Mouse (Mus musculus) lung, embryonic 15.5 days (tissue): ENCODE data around the gene Zbtb20. TPM values are rescaled to one million over a fixed set of nuclear protein-coding genes. Genes with fewer than 3 reads are reported as not detected.

ENCODE experiments used
- ATAC-seq: fragments of 200-750 bp; cut with Nextera tagmentation; 2 replicates; pipeline ENCODE4 v1.8.0; 2017; ENCODE audit warnings: moderate number of reproducible peaks, borderline replicate concordance; ENCODE audit not compliant: low FRiP score, low TSS enrichment; ENCODE audit errors: extremely low read depth
- H3K27ac ChIP-seq: fragments of 300-500 bp; sonication (generic); 2 replicates; pipeline ENCODE4 v1.5.1; 2015; ENCODE audit warnings: moderate library complexity, mild to moderate bottlenecking, inconsistent platforms
- H3K27me3 ChIP-seq: fragments of 300-500 bp; sonication (generic); 2 replicates; pipeline ENCODE4 v1.6.1; 2015; ENCODE audit warnings: inconsistent platforms
- H3K36me3 ChIP-seq: fragments of 300-500 bp; sonication (generic); 2 replicates; pipeline ENCODE4 v1.6.1; 2015; ENCODE audit warnings: inconsistent platforms
- H3K4me1 ChIP-seq: fragments of 300-500 bp; sonication (generic); 2 replicates; pipeline ENCODE4 v1.6.1; 2015; ENCODE audit warnings: inconsistent platforms
- H3K4me2 ChIP-seq: fragments of 300-500 bp; sonication (generic); 2 replicates; pipeline ENCODE4 v1.6.1; 2015; ENCODE audit warnings: inconsistent platforms, mild to moderate bottlenecking, moderate library complexity
- H3K4me3 ChIP-seq: fragments of 300-500 bp; sonication (generic); 2 replicates; pipeline ENCODE4 v1.5.1; 2015; ENCODE audit warnings: mild to moderate bottlenecking, inconsistent platforms
- H3K9ac ChIP-seq: fragments of 300-500 bp; sonication (generic); 2 replicates; pipeline ENCODE4 v1.6.1; 2015; ENCODE audit warnings: inconsistent platforms
- H3K9me3 ChIP-seq: fragments of 300-500 bp; sonication (generic); 2 replicates; pipeline ENCODE4 v1.6.1; 2016; ENCODE audit warnings: inconsistent platforms
- WGBS: fragments of 180-500 bp; shearing (Covaris S2); methylation state at CpG from one replicate; pipeline ENCODE4 v1.1.7; 2015; 5-methylcytosine and 5-hydroxymethylcytosine counted together
- polyA plus RNA-seq: library from polyadenylated mRNA; unstranded; fragments of >200 nt; fragmentation: Nextera tagmentation; extraction: Ambion mirVana; gene quantifications from 2 replicates; pipeline ENCODE4 v1.2.1, GENCODE M21; 2015

Zbtb20 gene
- polyA plus RNA-seq, 1 experiment from 2014 or later = 22.1 TPM

DNA sequence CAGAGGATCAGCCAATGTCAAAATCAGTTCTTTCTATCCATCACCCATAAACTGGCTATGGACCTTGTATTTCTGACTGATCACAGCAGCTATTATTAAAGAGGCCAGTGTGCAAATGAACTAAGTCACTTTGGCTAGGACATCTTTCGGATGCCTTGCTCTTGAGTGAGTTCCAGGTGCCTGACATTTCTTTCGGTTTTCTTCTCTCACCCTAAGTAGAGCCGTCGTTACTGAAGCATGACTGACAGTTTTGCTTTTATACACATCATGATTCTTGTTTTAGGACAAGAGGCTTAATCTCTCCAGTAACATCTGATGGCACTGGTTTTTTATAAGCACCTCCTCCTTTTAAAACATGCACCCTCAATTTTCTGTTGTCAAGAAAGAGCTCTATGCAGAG is 625.6 kb downstream of the Zbtb20 start:
- H3K27me3 ChIP-seq = no peaks in the 10 kb centered on the region
- no peak overlapping the region for H3K4me2 ChIP-seq
- no peaks in the 10 kb centered on the region for H3K36me3 ChIP-seq
- 71% methylated on average over 4 of the region's 4 CpGs for WGBS
- no peak overlapping the region for H3K4me3 ChIP-seq
- no peak overlapping the region for H3K9ac ChIP-seq
- no peak for ATAC-seq
- no peak overlapping the region for H3K27ac ChIP-seq
- peaks cover 23% of the 10 kb centered on the region for H3K4me1 ChIP-seq
- H3K9me3 ChIP-seq = no peaks in the 10 kb centered on the region

- Histone ChIP-seq H3K4me3 (no peak overlapping the region; the same call in 1 of the 2 replicates), H3K36me3 (no peaks in the 10 kb centered on the region), H3K4me1 (peaks cover 31% of the 10 kb centered on the region), H3K9me3 (no peaks in the 10 kb centered on the region), H3K27ac (no peak overlapping the region), H3K9ac (no peak overlapping the region), H3K4me2 (peak overlapping the region; percentile 70), H3K27me3 (no peaks in the 10 kb centered on the region)
- ATAC-seq = no peak
- 42% methylated on average over 12 of the region's 12 CpGs for WGBS
Measured at GRCm38 (mm10) chr16:43502339-43503009, 626.8 kb downstream of the Zbtb20 start.

DNA sequence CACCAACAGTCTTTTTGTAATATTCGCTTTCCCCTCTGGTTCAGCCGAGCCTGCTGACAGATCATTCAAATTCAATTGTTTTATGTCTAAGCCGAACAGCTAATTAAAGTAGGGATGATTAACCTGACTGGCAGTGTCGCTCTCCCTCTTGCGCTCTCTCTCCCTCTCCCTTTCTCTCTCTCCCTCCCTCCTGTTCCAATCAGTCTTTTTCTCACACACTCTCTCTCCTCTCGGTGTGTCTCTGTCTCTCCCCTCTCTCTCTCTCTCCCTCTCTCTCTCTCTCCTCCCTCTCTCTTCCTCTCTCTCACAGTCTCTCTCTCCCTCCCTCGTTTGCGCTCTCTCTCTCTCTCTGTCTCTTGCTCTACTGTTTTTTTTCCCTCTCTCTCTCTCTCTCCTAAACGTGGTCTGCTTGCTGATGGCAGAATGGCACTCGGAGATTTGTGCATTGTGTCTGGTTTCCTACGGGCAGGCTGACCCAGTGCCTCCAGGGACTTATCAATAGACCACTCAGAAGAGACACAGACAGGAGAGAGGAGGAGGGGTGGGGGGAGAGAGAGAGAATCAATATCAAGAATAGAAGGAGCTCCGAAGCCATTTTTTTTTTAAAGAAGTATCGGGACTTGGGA is 627.4 kb downstream of the Zbtb20 start:
- H3K36me3 ChIP-seq = no peaks in the 10 kb centered on the region
- H3K9me3 ChIP-seq = no peaks in the 10 kb centered on the region
- H3K4me1 ChIP-seq = peaks cover 31% of the 10 kb centered on the region
- H3K4me3 ChIP-seq = peak overlapping the region; percentile 33
- ATAC-seq = no peak
- H3K27me3 ChIP-seq = no peaks in the 10 kb centered on the region
- H3K9ac ChIP-seq = peak overlapping the region; percentile 19; the same call in 1 of the 2 replicates
- H3K27ac ChIP-seq = no peak overlapping the region
- WGBS = 7% methylated on average over 13 of the region's 13 CpGs
- H3K4me2 ChIP-seq = peak overlapping the region; percentile 70

DNA sequence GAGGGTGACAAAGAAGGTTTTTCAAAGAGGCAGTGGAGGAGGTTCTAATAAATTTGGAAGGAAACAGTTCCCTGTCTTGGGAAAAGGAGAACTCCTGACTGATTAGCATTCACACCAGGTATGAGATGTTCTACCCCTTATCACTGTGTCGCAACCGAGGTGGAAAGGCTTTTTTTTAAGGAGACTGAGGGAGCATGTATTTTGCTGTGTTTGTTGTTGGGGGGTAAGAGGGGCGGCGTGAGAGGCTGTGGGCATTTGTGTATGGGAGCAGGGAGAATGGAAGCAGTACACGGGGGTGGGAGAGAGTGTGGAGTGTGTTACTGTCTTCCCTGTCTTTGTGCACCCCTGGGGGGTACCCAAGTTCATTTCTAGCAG is 627.9 kb downstream of the Zbtb20 start:
- H3K27ac ChIP-seq = no peak overlapping the region
- no peaks in the 10 kb centered on the region for H3K9me3 ChIP-seq
- peak overlapping the region; percentile 19; the same call in 1 of the 2 replicates for H3K9ac ChIP-seq
- peak overlapping the region; percentile 33 for H3K4me3 ChIP-seq
- peak overlapping the region; percentile 70 for H3K4me2 ChIP-seq
- no peaks in the 10 kb centered on the region for H3K36me3 ChIP-seq
- H3K27me3 ChIP-seq = no peaks in the 10 kb centered on the region
- peaks cover 31% of the 10 kb centered on the region for H3K4me1 ChIP-seq
- ATAC-seq = no peak
- WGBS = 2% methylated on average over 5 of the region's 5 CpGs

DNA sequence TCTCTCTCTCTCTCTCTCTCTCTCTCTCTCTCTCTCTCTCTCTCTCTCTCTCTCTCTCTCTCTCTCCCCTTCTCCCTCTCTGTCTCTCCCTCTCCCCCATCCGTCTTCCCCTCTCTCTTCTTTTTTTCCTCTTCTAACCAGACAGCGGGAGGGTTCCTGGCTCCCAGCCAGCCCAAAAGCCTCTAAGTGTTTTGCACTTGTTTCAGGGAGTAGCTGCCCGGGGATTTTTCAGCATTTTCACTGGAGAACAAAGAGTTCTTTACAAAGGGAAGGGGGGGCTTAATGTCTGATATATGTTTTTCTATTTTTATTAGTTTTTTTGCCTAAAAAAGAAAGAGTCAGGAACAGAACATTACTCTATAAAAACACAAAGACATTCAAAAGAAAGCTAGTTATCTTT is 628.5 kb downstream of the Zbtb20 start:
- Histone ChIP-seq H3K27me3 (no peaks in the 10 kb centered on the region), H3K4me1 (peaks cover 31% of the 10 kb centered on the region), H3K4me3 (peak overlapping the region; percentile 33), H3K27ac (no peak overlapping the region), H3K9ac (no peak overlapping the region), H3K36me3 (no peaks in the 10 kb centered on the region), H3K4me2 (peak overlapping the region; percentile 70), H3K9me3 (no peaks in the 10 kb centered on the region)
- WGBS = 0% methylated on average over 3 of the region's 3 CpGs
- no peak; the same call in 1 of the 2 replicates for ATAC-seq

DNA sequence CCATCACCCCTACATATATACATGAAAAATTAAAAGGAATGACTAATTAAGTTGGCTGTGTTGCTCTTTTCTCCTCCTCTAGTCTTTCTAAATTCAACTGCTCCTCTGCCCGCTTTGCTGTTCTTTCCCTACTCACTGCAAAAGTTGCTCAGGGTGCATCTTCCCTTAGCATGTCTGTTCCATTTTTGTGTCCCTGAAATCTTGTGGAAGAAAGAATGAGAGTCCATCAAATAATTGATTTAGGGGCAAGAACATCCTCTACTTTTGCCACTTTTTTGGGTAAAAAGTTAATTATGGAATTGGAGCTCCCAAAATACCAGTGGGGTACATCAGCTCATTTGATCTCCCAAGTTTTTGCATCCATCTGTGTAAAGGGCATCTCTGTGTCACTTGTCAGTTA is 628.9 kb downstream of the Zbtb20 start:
- Histone ChIP-seq H3K4me1 (peaks cover 31% of the 10 kb centered on the region), H3K36me3 (no peaks in the 10 kb centered on the region), H3K4me2 (no peak overlapping the region), H3K9me3 (no peaks in the 10 kb centered on the region), H3K4me3 (no peak overlapping the region), H3K27me3 (no peaks in the 10 kb centered on the region), H3K27ac (no peak overlapping the region), H3K9ac (no peak overlapping the region)
- 56% methylated on average over 1 of the region's 1 CpGs for WGBS
- ATAC-seq = no peak

DNA sequence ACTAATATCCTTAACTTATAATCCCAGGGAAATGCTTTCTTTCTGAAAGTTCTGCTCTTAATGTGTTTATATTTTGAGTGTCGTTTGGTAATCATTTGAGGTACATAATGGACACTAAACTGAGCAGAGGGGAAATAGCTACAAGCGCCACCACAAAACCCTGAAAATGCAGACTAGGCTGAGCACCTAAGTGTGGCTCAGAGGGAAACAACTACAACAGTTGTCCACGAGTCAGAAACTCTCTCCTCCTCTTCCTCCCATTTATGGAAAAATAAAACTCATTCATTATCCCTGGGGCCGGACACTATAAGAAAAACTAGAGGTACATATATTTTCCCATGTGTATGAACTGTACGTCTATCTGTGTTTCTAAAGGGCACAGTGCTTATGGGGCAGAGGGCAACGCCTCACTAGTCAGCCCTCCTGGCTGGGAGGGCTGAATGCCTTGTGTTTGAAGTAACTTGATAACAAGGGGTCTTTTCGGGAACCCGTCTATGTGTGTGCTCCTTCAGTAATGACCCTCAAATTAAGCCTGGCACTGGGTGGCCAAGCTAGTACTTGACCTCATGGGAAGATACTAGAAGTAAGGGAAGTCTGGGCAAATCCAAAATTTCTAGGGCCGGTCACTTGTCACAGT is 629.8 kb downstream of the Zbtb20 start:
- Histone ChIP-seq H3K9ac (no peak overlapping the region), H3K4me3 (no peak overlapping the region)

GRCm38 (mm10) chr16:43506189-43506751 is 630.6 kb downstream of the Zbtb20 start:
- 8% methylated on average over 9 of the region's 9 CpGs for whole genome bisulfite sequencing
- H3K9ac ChIP-seq = no peak overlapping the region
- no peaks in the 10 kb centered on the region for H3K9me3 ChIP-seq
- no peaks in the 10 kb centered on the region for H3K36me3 ChIP-seq
- H3K4me3 ChIP-seq = peak overlapping the region; percentile 20
- peak overlapping the region; percentile 53 for H3K4me2 ChIP-seq
- H3K27me3 ChIP-seq = no peaks in the 10 kb centered on the region
- H3K27ac ChIP-seq = 0 out of 2 replicates have a peak overlapping the region, but pooled peaks have one; percentile 34
- peaks cover 31% of the 10 kb centered on the region for H3K4me1 ChIP-seq
- ATAC-seq = peak; percentile 52; the same call in 1 of the 2 replicates

More for the DNA sequence above, 629.8 kb downstream of the Zbtb20 start:
- Histone ChIP-seq H3K27ac (no peak overlapping the region), H3K27me3 (no peaks in the 10 kb centered on the region), H3K9me3 (no peaks in the 10 kb centered on the region), H3K36me3 (no peaks in the 10 kb centered on the region), H3K4me2 (0 out of 2 replicates have a peak overlapping the region, but pooled peaks have one; percentile 53), H3K4me1 (peaks cover 31% of the 10 kb centered on the region)
- WGBS = 42% methylated on average over 9 of the region's 9 CpGs
- no peak for ATAC-seq

DNA sequence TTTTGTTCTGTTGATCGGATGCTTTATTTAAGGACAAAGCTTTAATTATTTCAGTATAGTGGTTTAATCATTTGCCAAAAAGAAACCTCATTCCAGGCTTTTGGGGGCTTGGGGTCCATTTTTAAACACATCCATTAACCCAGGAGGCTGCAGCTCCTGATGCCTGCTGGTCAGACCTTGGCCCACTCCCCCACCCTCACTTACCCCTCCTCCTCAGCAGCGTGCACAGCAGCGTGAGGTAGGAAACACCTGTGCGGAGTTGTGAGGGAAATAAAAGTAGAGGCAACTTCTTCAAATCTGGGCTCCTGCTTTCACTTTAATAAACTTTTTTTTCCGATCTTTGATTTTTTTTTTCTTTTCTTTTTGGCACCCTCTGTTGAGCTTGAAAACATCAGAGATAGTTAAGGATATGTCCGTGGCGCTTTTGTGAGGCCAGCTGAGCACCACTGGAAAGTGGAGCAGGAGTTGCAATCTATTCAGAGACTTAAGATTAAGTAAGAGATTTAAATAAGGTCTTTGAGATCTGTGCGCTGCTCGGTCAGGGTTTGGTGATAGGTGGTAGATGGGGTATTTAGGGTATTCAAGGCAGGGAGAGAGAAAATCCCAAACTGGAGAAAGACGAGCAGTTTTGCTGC is 631.2 kb downstream of the Zbtb20 start:
- ATAC-seq = no peak
- H3K9me3 ChIP-seq = no peaks in the 10 kb centered on the region
- H3K4me3 ChIP-seq = peak overlapping the region; percentile 20; the same call in 1 of the 2 replicates
- peak overlapping the region; percentile 53 for H3K4me2 ChIP-seq
- peaks cover 31% of the 10 kb centered on the region for H3K4me1 ChIP-seq
- no peaks in the 10 kb centered on the region for H3K36me3 ChIP-seq
- WGBS = 24% methylated on average over 10 of the region's 10 CpGs
- no peak overlapping the region for H3K9ac ChIP-seq
- H3K27ac ChIP-seq = no peak overlapping the region
- H3K27me3 ChIP-seq = no peaks in the 10 kb centered on the region

DNA sequence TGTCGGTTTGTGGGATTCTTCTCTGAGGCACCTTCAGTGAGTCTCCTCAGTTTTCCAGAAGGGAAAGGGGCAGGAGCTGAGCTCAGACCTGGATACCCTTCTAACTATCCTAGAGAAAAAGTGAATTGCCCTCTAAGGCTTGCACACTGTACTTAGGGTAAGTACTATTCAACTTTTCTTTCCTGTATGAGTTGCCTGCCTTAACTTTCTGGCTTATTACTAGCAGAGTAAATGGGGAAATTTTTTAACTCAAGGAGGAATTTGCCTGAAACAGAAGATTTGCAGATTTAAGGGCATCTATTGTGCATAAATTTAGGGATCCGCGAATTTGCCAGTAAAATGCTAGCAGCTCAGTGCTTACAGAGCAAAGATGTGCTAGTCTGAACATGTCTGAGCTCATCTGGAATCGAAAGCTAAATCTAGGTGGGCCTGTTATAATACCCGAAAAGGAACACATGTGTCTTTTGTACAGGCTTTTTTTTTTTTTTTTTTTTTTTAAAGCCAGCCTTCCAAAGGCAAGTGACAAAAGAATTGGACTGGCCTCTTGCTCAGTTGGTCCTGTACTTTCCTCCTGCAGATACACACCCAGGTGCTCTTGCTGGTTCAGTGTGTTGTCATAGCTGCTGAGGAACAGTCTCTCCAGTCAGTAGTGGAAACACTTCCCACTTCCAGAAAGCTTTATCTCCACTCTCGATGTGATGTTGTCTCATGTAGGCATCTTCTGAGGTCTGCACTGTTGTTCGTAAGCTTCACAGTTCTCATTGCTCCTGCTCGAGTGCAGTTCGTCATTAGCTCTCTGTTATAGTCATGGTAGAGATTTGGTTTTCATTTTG is 632.7 kb downstream of the Zbtb20 start:
- Histone ChIP-seq H3K27ac (no peak overlapping the region), H3K27me3 (no peaks in the 10 kb centered on the region), H3K36me3 (no peaks in the 10 kb centered on the region), H3K9me3 (no peaks in the 10 kb centered on the region), H3K9ac (no peak overlapping the region), H3K4me3 (no peak overlapping the region), H3K4me1 (peaks cover 28% of the 10 kb centered on the region), H3K4me2 (no peak overlapping the region)
- 82% methylated on average over 9 of the region's 9 CpGs for WGBS
- no peak for ATAC-seq

DNA sequence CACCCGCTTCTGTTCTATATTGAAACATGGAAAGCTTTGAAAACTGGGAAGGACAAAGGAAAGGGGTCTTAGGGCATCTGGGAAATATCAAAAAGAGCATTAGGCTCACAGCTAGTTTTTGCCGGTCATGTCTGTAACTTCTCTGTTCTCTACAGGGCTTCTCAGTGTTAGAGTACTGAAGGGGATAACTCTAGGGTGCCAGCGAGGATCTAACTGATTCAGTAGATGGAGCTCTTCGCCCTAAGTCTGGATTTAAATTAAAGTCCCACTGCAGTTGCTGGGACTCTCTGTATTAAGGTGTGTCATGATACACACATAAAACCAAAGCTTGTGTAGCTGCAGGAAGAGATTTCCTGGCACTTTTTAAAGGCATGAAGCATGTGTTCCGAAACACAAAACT is 634.8 kb downstream of the Zbtb20 start:
- Histone ChIP-seq H3K36me3 (no peaks in the 10 kb centered on the region), H3K4me3 (no peak overlapping the region), H3K27me3 (no peaks in the 10 kb centered on the region), H3K27ac (no peak overlapping the region), H3K9me3 (no peaks in the 10 kb centered on the region), H3K9ac (no peak overlapping the region), H3K4me1 (peaks cover 16% of the 10 kb centered on the region), H3K4me2 (no peak overlapping the region)
- 74% methylated on average over 5 of the region's 5 CpGs for WGBS
- no peak for ATAC-seq
